ENCODE assay signal across 8 mouse cellular contexts in genomic region chr6:125095391-125096278, GRCm38 (mm10). TPM values are rescaled to one million over a fixed set of nuclear protein-coding genes. Genes with fewer than 3 reads are reported as not detected.
DNase-seq lines count a peak whose midpoint lies in the region; ATAC-seq and TF ChIP-seq lines count a peak whose summit lies in the region.

TSS of gene Chd4 (plus strand) at chr6:125095981.

- TF ChIP-seq CTCF in thymus, adult 2 months (IDR thresholded peaks at IDR 0.05; ENCODE audit: borderline replicate concordance, control insufficient read depth, extremely low read depth, insufficient read depth, low read length, poor library complexity) = no peak

- peak within 1 kb of the TSS; percentile 94 for H3K27ac ChIP-seq in lung, embryonic 15.5 days
- H3K27ac ChIP-seq in thymus, adult 2 months (ENCODE audit: control insufficient read depth, insufficient read depth, low read length) = peak within 1 kb of the TSS; percentile 77

- H3K9me3 ChIP-seq in lung, embryonic 15.5 days = no peaks in the 10 kb centered on the region

- H3K27me3 ChIP-seq in lung, embryonic 15.5 days = no peaks in the 10 kb centered on the region
- H3K27me3 ChIP-seq in thymus, adult 2 months (ENCODE audit: control insufficient read depth, insufficient read depth, low read length) = no peaks in the 10 kb centered on the region

- H3K4me2 ChIP-seq in lung, embryonic 15.5 days = peak within 1 kb of the TSS; percentile 93

- H3K4me1 ChIP-seq in lung, embryonic 15.5 days = peaks cover 49% of the 10 kb centered on the region
- H3K4me1 ChIP-seq in thymus, adult 2 months (replicated peaks; ENCODE audit: control insufficient read depth, insufficient read depth, low read length) = peaks cover 44% of the 10 kb centered on the region

- DNase-seq in MEL-GATA-1-ER (ENCODE audit: extremely low read depth, low read depth) = peak; percentile 73
- peak; percentile 96 for DNase-seq in cerebellum, adult 8-10 months
- peak; percentile 84 for DNase-seq in layer of hippocampus, adult 9-10 months (ENCODE audit: low spot score)
- DNase-seq in ovary, adult 18-20 months (ENCODE audit: low spot score) = peak; percentile 90
- peak; percentile 93 for DNase-seq in thymus, adult 2 months

- H3K36me3 ChIP-seq in lung, embryonic 15.5 days = peaks cover 26% of the 10 kb centered on the region
- peaks cover 5% of the 10 kb centered on the region for H3K36me3 ChIP-seq in thymus, adult 2 months (ENCODE audit: control insufficient read depth, insufficient read depth, low read length)

- H3K4me3 ChIP-seq in lung, embryonic 15.5 days = peak within 1 kb of the TSS; percentile 96
- peak within 1 kb of the TSS; percentile 96 for H3K4me3 ChIP-seq in thymus, adult 2 months (ENCODE audit: control insufficient read depth, insufficient read depth, low read length)

- ATAC-seq in frontal cortex, adult (ENCODE audit: low TSS enrichment) = peak; percentile 22
- peak; percentile 20 to 49; a peak in 3 of 4 replicates for ATAC-seq in hematopoietic stem cell, adult 5-6 weeks (replicated peaks in 1 of 2; ENCODE audit: insufficient read depth in 1 of 2, low FRiP score in 2 of 2, low TSS enrichment in 1 of 2, low read depth in 1 of 2, poor library complexity in 2 of 2, severe bottlenecking in 2 of 2)
- peak; percentile 79 for ATAC-seq in lung, embryonic 15.5 days (ENCODE audit: borderline replicate concordance, extremely low read depth, low FRiP score, low TSS enrichment)

- H3K9ac ChIP-seq in lung, embryonic 15.5 days = peak within 1 kb of the TSS; percentile 92

- 2% methylated on average over 34 of the region's 45 CpGs for WGBS in lung, embryonic 15.5 days
- WGBS in thymus, adult 2 months = 5% methylated on average over 38 of the region's 45 CpGs

- peak; percentile 52; the same call in 1 of the 2 replicates for TF ChIP-seq POLR2A in thymus, adult 2 months (IDR thresholded peaks at IDR 0.05; ENCODE audit: control insufficient read depth, extremely low read depth, insufficient read depth, low read length, poor library complexity)

RNA-seq across cellular contexts. Expression of gene Chd4, which starts in this region (rescaled TPM):
- total RNA-seq in hematopoietic stem cell, adult 5-6 weeks (2017) = 499 and 599 TPM in 2 replicates
- 68.5 and 69.3 TPM in 2 replicates for polyA plus RNA-seq in lung, embryonic 15.5 days (2015; fragmentation: Nextera tagmentation; extraction: Ambion mirVana)
- polyA plus RNA-seq in thymus, adult 2 months (2012; rRNA removed) = 127 and 211 TPM in 2 replicates

Comparison
In these comparisons a context has a peak if more than half of its experiments do, and no peak if none do; other contexts are left out.
1. Peak in every context shown above with its lines: DNase-seq, ATAC-seq, H3K4me3 ChIP-seq and H3K27ac ChIP-seq.
2. ATAC-seq: peak in every context shown above with its lines; median percentile 79 in lung, embryonic 15.5 days; 34 in hematopoietic stem cell, adult 5-6 weeks; 22 in frontal cortex, adult.